Mouse (Mus musculus): ENCODE results near the gene Atp5g3.

DNA sequence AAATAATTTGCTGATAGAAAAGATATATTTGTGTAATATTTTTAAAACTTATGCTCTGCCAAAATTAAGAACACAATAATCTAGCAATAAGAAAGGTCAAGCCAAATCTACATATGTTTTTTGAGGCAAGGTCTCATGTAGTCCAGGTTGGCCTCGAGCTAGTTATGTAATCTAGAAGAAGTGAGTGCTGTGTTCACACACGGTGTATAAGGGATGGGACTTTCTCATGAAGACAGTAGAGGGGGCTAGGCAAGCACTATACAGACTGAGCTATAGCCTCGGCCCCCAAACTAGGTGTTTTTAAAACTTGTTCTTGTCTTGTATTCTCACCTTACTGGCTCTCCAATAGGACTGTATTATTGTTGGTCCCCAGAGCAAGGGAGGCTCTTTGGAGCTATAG, 14.4 kb upstream of the Atp5g3 start:
- TF ChIP-seq MYOD1 (IDR thresholded peaks at IDR 0.05; ENCODE audit: control insufficient read depth in 1 of 3, insufficient read length in 2 of 3, low read depth in 2 of 3) (no peak), POLR2A (IDR thresholded peaks at IDR 0.05; ENCODE audit: insufficient read length, low read depth) (no peak), MAX (IDR thresholded peaks at IDR 0.05; ENCODE audit: low read depth) (no peak), REST (IDR thresholded peaks at IDR 0.05; ENCODE audit: insufficient read depth, insufficient read length) (no peak), MYOG (IDR thresholded peaks at IDR 0.05; ENCODE audit: control insufficient read depth in 1 of 3, insufficient read depth in 1 of 3, insufficient read length in 2 of 3, low read depth in 2 of 3) (no peak), USF1 (IDR thresholded peaks at IDR 0.05; ENCODE audit: low read depth) (no peak), POLR2AphosphoS2 (IDR thresholded peaks at IDR 0.05; ENCODE audit: insufficient read length, low read depth) (no peak), E2F4 (IDR thresholded peaks at IDR 0.05; ENCODE audit: insufficient read depth) (no peak), CEBPB (IDR thresholded peaks at IDR 0.05; ENCODE audit: insufficient read depth, poor library complexity, severe bottlenecking) (no peak), TCF12 (IDR thresholded peaks at IDR 0.05; ENCODE audit: insufficient read depth, poor library complexity, severe bottlenecking) (no peak), TCF3 (IDR thresholded peaks at IDR 0.05; ENCODE audit: insufficient read length, low read depth) (no peak), SRF (IDR thresholded peaks at IDR 0.05; ENCODE audit: control insufficient read depth, insufficient read length, low read depth) (no peak)
